Comparison of ENCODE assay signal across 8 mouse cellular contexts in genomic region chr13:49651781-49652351, GRCm38 (mm10). TPM values are rescaled to one million over a fixed set of nuclear protein-coding genes. Genes with fewer than 3 reads are reported as not detected.
DNase-seq lines count a peak whose midpoint lies in the region; ATAC-seq and TF ChIP-seq lines count a peak whose summit lies in the region.

No protein-coding gene starts in this region.

- in situ Hi-C loops in CH12.LX (cut with MboI; ENCODE audit: low pct_ligation_motif_present, low pct_unique_long_range_greater_than_20kb, low sequenced_read_pairs): no loop called here

- H3K4me1 ChIP-seq in heart, embryonic 12.5 days (replicated peaks): peaks cover 10% of the 10 kb centered on the region
- peaks cover 0 to 26% of the 10 kb centered on the region in 2 experiments; a peak in 2 of 4 replicates for H3K4me1 ChIP-seq in CH12.LX (ENCODE audit: control insufficient read depth in 1 of 2, insufficient read depth in 2 of 2)
- H3K4me1 ChIP-seq in forebrain, embryonic 15.5 days: peaks cover 23% of the 10 kb centered on the region
- peaks cover 12% of the 10 kb centered on the region for H3K4me1 ChIP-seq in liver, postnatal 0 days (ENCODE audit: insufficient read depth)

- H3K9me3 ChIP-seq in heart, embryonic 12.5 days (replicated peaks): no peaks in the 10 kb centered on the region
- H3K9me3 ChIP-seq in CH12.LX (replicated peaks; ENCODE audit: low read length): no peaks in the 10 kb centered on the region
- no peaks in the 10 kb centered on the region for H3K9me3 ChIP-seq in forebrain, embryonic 15.5 days
- H3K9me3 ChIP-seq in liver, postnatal 0 days (ENCODE audit: low read length): no peaks in the 10 kb centered on the region

- H3K27me3 ChIP-seq in heart, embryonic 12.5 days (replicated peaks): no peaks in the 10 kb centered on the region
- H3K27me3 ChIP-seq in CH12.LX (replicated peaks): no peaks in the 10 kb centered on the region
- H3K27me3 ChIP-seq in forebrain, embryonic 15.5 days: no peaks in the 10 kb centered on the region
- no peaks in the 10 kb centered on the region for H3K27me3 ChIP-seq in liver, postnatal 0 days (ENCODE audit: insufficient read depth, low read length)

- TF ChIP-seq CTCF in CH12.LX (conservative IDR thresholded peaks at IDR 0.05 in 1 of 2, IDR thresholded peaks at IDR 0.05 in 1 of 2; ENCODE audit: low read depth in 2 of 2, low read length in 2 of 2): no peak
- no peak for TF ChIP-seq CTCF in liver, postnatal 0 days (IDR thresholded peaks at IDR 0.05; ENCODE audit: low read depth)

- DNase-seq in heart, postnatal 25 days (ENCODE audit: low spot score): no peak
- peak; percentile 9 for DNase-seq in CH12.LX (ENCODE audit: extremely low read depth)
- no peak for DNase-seq in liver, postnatal 0 days
- no peak for DNase-seq in cerebellum, postnatal 14 days
- DNase-seq in adrenal gland, postnatal 4 days (ENCODE audit: low spot score in 2 of 2): no peak
- DNase-seq in thymus, postnatal 14 days: no peak

- H3K79me2 ChIP-seq in CH12.LX (replicated peaks; ENCODE audit: control insufficient read depth, extremely low read depth, insufficient read depth, poor library complexity, severe bottlenecking): peaks cover 12% of the 10 kb centered on the region

- H3K9ac ChIP-seq in heart, embryonic 12.5 days: peak overlapping the region; percentile 85
- H3K9ac ChIP-seq in CH12.LX (ENCODE audit: insufficient read depth, low read depth): peak overlapping the region; percentile 68
- H3K9ac ChIP-seq in forebrain, embryonic 15.5 days (replicated peaks): peak overlapping the region; percentile 35; the same call in 1 of the 2 replicates
- peak overlapping the region; percentile 76 for H3K9ac ChIP-seq in liver, postnatal 0 days (replicated peaks)

- TF ChIP-seq POLR2A in CH12.LX (IDR thresholded peaks at IDR 0.05; ENCODE audit: low read depth, low read length): no peak

- TF ChIP-seq RAD21 in CH12.LX (IDR thresholded peaks at IDR 0.05; ENCODE audit: low read depth, low read length): no peak

- no peak for TF ChIP-seq EP300 in CH12.LX (IDR thresholded peaks at IDR 0.05; ENCODE audit: low read length)
- TF ChIP-seq EP300 in liver, postnatal 0 days (IDR thresholded peaks at IDR 0.05; ENCODE audit: low read depth): no peak

- 3% methylated on average over 4 of the region's 4 CpGs for WGBS in heart, embryonic 12.5 days
- 0% methylated on average over 4 of the region's 4 CpGs for WGBS in forebrain, embryonic 15.5 days
- 2% methylated on average over 4 of the region's 4 CpGs for WGBS in liver, postnatal 0 days (ENCODE audit: insufficient replicate concordance)

- H3K4me2 ChIP-seq in heart, embryonic 12.5 days: peak overlapping the region; percentile 94
- H3K4me2 ChIP-seq in CH12.LX (ENCODE audit: insufficient read depth, low read depth, poor library complexity, severe bottlenecking): peak overlapping the region; percentile 97
- peak overlapping the region; percentile 80 for H3K4me2 ChIP-seq in forebrain, embryonic 15.5 days (replicated peaks)
- H3K4me2 ChIP-seq in liver, postnatal 0 days (ENCODE audit: low read depth, low read length): peak overlapping the region; percentile 98

- intact Hi-C loops in heart, postnatal 25 days (cut with DNase I): loop anchor here (5.0 to 10.0 kb wide), 2 partner anchors 310 to 437 kb away; partner anchors contain the start of genes Bicd2 and Card19

- no peak for ATAC-seq in heart, embryonic 12.5 days (ENCODE audit: insufficient number of reproducible peaks, low FRiP score)
- no peak for ATAC-seq in forebrain, embryonic 15.5 days (replicated peaks)
- no peak for ATAC-seq in liver, postnatal 0 days

- H3K4me3 ChIP-seq in heart, embryonic 12.5 days: peak overlapping the region; percentile 96
- peak overlapping the region; percentile 90 to 96 (median 96) for H3K4me3 ChIP-seq in CH12.LX (replicated peaks in 1 of 3; ENCODE audit: low read depth in 2 of 3, low read length in 2 of 3, poor library complexity in 1 of 3)
- H3K4me3 ChIP-seq in forebrain, embryonic 15.5 days: peak overlapping the region; percentile 84
- H3K4me3 ChIP-seq in liver, postnatal 0 days (ENCODE audit: low read depth, low read length): peak overlapping the region; percentile 97

- H3K27ac ChIP-seq in heart, embryonic 12.5 days (ENCODE audit: poor library complexity, severe bottlenecking): no peak overlapping the region
- no peak overlapping the region for H3K27ac ChIP-seq in CH12.LX (ENCODE audit: insufficient read depth, low read depth)
- H3K27ac ChIP-seq in forebrain, embryonic 15.5 days (replicated peaks): no peak overlapping the region
- H3K27ac ChIP-seq in liver, postnatal 0 days (ENCODE audit: low read depth): no peak overlapping the region

- dilution Hi-C loops in CH12.LX (cut with MboI; ENCODE audit: extremely low pct_ligation_motif_present, extremely low pct_unique_long_range_greater_than_20kb, low sequenced_read_pairs): no loop called here

- H3K36me3 ChIP-seq in heart, embryonic 12.5 days: peaks cover 4% of the 10 kb centered on the region
- H3K36me3 ChIP-seq in CH12.LX (replicated peaks in 1 of 2; ENCODE audit: control insufficient read depth in 1 of 2, insufficient read depth in 1 of 2, low read length in 1 of 2): peaks cover 2 to 18% of the 10 kb centered on the region in 2 experiments
- H3K36me3 ChIP-seq in forebrain, embryonic 15.5 days: peaks cover 4% of the 10 kb centered on the region; the same call in 1 of the 2 replicates
- H3K36me3 ChIP-seq in liver, postnatal 0 days (replicated peaks; ENCODE audit: insufficient read depth, low read length): peaks cover 6% of the 10 kb centered on the region

TF ChIP-seq in CH12.LX, 34 proteins besides CTCF, POLR2A, EP300 and RAD21:
- TF ChIP-seq MAFK (IDR thresholded peaks at IDR 0.05; ENCODE audit: insufficient replicate concordance, low read length) (no peak), NRF1 (IDR thresholded peaks at IDR 0.05; ENCODE audit: low read depth, low read length) (no peak), ZNF384 (IDR thresholded peaks at IDR 0.05; ENCODE audit: low read depth, low read length) (peak; percentile 85), SMC3 (IDR thresholded peaks at IDR 0.05; ENCODE audit: low read depth, low read length) (no peak), MYC (IDR thresholded peaks at IDR 0.05; ENCODE audit: low read depth, low read length) (no peak), TCF12 (IDR thresholded peaks at IDR 0.05; ENCODE audit: low read depth, low read length) (no peak), NELFE (IDR thresholded peaks at IDR 0.05; ENCODE audit: low read depth, low read length) (no peak)
TF ChIP-seq in CH12.LX: peak in this region for 1.

RNA-seq across cellular contexts. Expression of gene Cenpp, which starts 0.7 kb away (rescaled TPM):
- 26.4 and 27.9 TPM in 2 replicates for polyA plus RNA-seq in heart, embryonic 12.5 days (2016; fragmentation: Nextera tagmentation; extraction: Ambion mirVana)
- 1 to 10 TPM; 1.8 to 2.4 TPM for total RNA-seq in heart, postnatal 25 days (2021)
- total RNA-seq in CH12.LX (2012; rRNA removed) (11.2 and 14.9 TPM in 2 replicates), CH12.LX (2014; rRNA removed) (35.3 and 41.8 TPM in 2 replicates)
- 10.7 and 11.8 TPM in 2 replicates for polyA plus RNA-seq in CH12.LX (2012; ENCODE audit: insufficient read length, low read depth)
- polyA plus RNA-seq in forebrain, embryonic 15.5 days (2015; fragmentation: Nextera tagmentation; extraction: Ambion mirVana): 13.1 and 14.5 TPM in 2 replicates
- polyA plus RNA-seq in liver, postnatal 0 days (2015; fragmentation: Nextera tagmentation; extraction: Ambion mirVana): 13.7 TPM in 2 replicates
- 1 to 10 TPM; 8.8 to 9.8 TPM for total RNA-seq in adrenal gland, postnatal 4 days (2021)

RNA-seq across cellular contexts. Expression of gene Nol8, which starts 1.0 kb away (rescaled TPM):
- polyA plus RNA-seq in heart, embryonic 12.5 days (2016; fragmentation: Nextera tagmentation; extraction: Ambion mirVana): 14.4 and 16.3 TPM in 2 replicates
- total RNA-seq in heart, postnatal 25 days (2021): 10 to 100 TPM; 14.9 to 16.9 TPM
- total RNA-seq in CH12.LX (2012; rRNA removed) (14.9 and 24.0 TPM in 2 replicates), CH12.LX (2014; rRNA removed) (33.4 and 40.1 TPM in 2 replicates)
- polyA plus RNA-seq in CH12.LX (2012; ENCODE audit: insufficient read length, low read depth): 32.8 and 36.7 TPM in 2 replicates
- polyA plus RNA-seq in forebrain, embryonic 15.5 days (2015; fragmentation: Nextera tagmentation; extraction: Ambion mirVana): 27.1 and 27.8 TPM in 2 replicates
- polyA plus RNA-seq in liver, postnatal 0 days (2015; fragmentation: Nextera tagmentation; extraction: Ambion mirVana): 6.8 and 8.0 TPM in 2 replicates
- total RNA-seq in adrenal gland, postnatal 4 days (2021): 10 to 100 TPM; 16.4 to 18.6 TPM

RNA-seq across cellular contexts. Expression of gene Iars, which starts 30.0 kb away (rescaled TPM):
- polyA plus RNA-seq in heart, embryonic 12.5 days (2016; fragmentation: Nextera tagmentation; extraction: Ambion mirVana): 67.8 and 68.2 TPM in 2 replicates
- total RNA-seq in heart, postnatal 25 days (2021): 10 to 100 TPM; 62.4 to 62.6 TPM
- total RNA-seq in CH12.LX (2012; rRNA removed) (100 and 141 TPM in 2 replicates), CH12.LX (2014; rRNA removed) (81.6 and 88.2 TPM in 2 replicates)
- polyA plus RNA-seq in CH12.LX (2012; ENCODE audit: insufficient read length, low read depth): 148 and 160 TPM in 2 replicates
- polyA plus RNA-seq in forebrain, embryonic 15.5 days (2015; fragmentation: Nextera tagmentation; extraction: Ambion mirVana): 58.0 and 61.8 TPM in 2 replicates
- 13.4 and 16.9 TPM in 2 replicates for polyA plus RNA-seq in liver, postnatal 0 days (2015; fragmentation: Nextera tagmentation; extraction: Ambion mirVana)
- total RNA-seq in adrenal gland, postnatal 4 days (2021): 10 to 100 TPM; 65.1 to 82.4 TPM

RNA-seq across cellular contexts. Expression of gene Ogn, which starts 44.0 kb away (rescaled TPM):
- 10.3 and 10.6 TPM in 2 replicates for polyA plus RNA-seq in heart, embryonic 12.5 days (2016; fragmentation: Nextera tagmentation; extraction: Ambion mirVana)
- total RNA-seq in heart, postnatal 25 days (2021): 10 to 100 TPM; 85.5 to 89.3 TPM
- total RNA-seq in CH12.LX (2012; rRNA removed): not detected in 2 replicates
- total RNA-seq in CH12.LX (2014; rRNA removed): not detected in 2 replicates
- polyA plus RNA-seq in CH12.LX (2012; ENCODE audit: insufficient read length, low read depth): not detected in 2 replicates
- polyA plus RNA-seq in forebrain, embryonic 15.5 days (2015; fragmentation: Nextera tagmentation; extraction: Ambion mirVana): 7.7 and 9.5 TPM in 2 replicates
- 1.3 and 1.6 TPM in 2 replicates for polyA plus RNA-seq in liver, postnatal 0 days (2015; fragmentation: Nextera tagmentation; extraction: Ambion mirVana)
- 10 to 100 TPM; 54.9 to 57.2 TPM for total RNA-seq in adrenal gland, postnatal 4 days (2021)

Comparison
In these comparisons a context has a peak if more than half of its experiments do, and no peak if none do; other contexts are left out.
1. H3K9ac ChIP-seq: peak in every context shown above with its lines; median percentile 85 in heart, embryonic 12.5 days; 76 in liver, postnatal 0 days; 68 in CH12.LX; 35 in forebrain, embryonic 15.5 days.